Mouse (Mus musculus) frontal cortex, postnatal 10 days (tissue): ENCODE results near the gene Mboat7.

Experiments
- DNase-seq, 2 experiments: peaks; one replicate each; pipeline ENCODE4 v3.0.0; 2022; ENCODE audit warnings: low spot score in 2 of 2, mixed read lengths in 1 of 2

Mboat7 gene

DNA sequence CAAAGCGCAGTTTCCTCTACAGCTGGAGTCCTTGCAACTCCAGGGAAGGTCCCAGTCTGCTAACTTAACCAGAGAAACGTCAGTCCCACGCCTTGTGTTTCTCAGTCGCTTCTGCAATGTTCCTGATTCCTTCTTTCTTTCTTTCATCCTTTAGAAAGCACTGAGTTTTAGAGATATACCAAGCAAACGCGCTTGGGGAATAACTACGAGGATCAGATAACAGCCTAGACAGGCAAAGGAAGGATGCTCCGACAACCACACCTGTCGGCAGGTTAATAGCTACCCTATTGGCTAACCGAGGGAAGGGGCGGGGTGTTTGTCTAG lies 49.0 kb downstream of the Mboat7 start:
- no peak for DNase-seq

DNA sequence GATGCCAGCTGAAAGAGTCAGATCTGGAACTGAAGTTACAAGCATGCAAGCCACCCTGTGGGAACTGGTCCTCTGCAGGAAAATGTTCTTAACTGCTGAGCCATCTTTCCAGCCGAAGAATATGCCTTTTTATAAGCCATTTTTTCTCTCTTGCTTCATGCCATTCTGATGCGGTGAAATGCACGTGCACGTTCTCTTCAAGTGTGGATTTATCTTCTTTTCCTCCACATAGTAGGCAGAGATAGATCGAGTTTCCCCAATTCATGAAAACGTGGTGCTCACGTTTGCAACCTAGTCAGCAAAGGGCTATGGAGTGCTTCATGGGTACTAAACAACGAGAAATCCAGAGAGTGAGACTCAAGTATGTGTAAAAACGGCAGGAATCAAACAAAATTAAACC lies 49.5 kb downstream of the Mboat7 start:
- no peak for DNase-seq

DNA sequence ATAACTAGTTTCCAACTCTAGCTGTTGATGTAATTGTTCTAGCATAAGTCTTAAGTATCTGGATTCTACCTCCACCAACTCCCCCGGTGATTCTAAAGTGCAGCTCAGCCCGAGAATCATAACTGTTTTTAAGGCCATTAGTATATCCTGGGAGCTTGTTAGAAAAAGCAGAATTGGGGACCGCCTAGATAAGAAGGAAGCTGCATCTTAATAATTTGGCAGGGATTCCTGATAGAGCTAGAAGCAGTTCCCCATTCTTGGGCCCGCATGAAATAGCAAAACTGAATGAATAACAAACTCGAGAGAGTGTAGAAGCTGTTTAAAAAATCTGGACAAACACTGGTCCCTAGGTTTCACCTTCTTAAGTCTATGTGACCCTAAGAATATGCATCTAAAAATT lies 49.9 kb downstream of the Mboat7 start:
- DNase-seq, result no peak

- no peak for DNase-seq
These were observed 62.9 kb downstream of the Mboat7 start for GRCm38 (mm10) chr7:3630478-3630815.

DNA sequence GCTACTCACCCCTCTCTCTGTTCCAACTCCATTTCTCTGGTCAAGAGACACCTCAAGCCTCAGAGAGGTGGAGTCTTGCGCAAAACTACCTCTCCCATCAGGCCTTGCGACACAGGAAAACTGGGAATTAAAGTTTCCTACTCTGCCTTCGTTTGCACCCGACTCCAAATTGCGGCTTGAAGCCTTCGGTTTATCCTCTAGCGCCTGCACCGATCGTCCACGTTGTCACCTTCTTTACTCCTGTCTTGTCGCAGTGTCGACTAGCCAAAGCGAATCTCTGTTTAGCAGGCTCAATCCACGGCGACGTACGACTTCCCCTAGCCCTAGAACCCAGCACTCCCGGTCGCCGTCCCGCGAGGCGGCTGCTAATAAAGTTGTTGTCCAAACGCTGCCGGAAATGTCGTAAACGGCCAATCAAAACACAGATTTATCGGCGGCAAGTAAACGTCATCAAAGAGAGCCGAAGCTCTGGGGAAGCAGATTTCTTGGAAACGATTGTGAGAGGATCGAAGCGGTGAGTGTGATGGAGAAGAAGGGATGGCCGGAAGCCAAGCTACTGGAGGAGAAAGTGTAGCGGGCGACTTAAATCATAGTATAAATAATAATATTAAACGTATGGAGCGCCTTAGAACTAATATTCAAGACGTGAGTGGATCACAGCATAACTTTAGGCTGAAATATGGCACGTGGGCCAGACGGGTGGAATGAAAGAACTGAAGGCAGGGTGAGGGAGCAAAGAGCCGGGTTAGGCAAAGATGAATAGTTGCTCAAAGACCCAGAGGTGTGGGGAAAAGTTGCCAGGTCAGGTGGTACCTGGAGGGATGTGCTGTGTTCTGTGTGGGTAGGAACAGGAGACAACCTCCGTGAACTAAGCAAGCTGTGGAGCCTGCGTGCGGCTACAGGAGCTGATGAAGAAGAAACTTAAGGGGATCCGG lies 63.5 kb downstream of the Mboat7 start, which contains the start of the genes Tfpt and Prpf31:
Gene Tfpt (minus strand): TSS at position 387 of the 935 bp plus-strand sequence.
Gene Prpf31 (plus strand): TSS at position 443 of the 935 bp plus-strand sequence.
- DNase-seq, result peak; percentile 88 to 93

DNA sequence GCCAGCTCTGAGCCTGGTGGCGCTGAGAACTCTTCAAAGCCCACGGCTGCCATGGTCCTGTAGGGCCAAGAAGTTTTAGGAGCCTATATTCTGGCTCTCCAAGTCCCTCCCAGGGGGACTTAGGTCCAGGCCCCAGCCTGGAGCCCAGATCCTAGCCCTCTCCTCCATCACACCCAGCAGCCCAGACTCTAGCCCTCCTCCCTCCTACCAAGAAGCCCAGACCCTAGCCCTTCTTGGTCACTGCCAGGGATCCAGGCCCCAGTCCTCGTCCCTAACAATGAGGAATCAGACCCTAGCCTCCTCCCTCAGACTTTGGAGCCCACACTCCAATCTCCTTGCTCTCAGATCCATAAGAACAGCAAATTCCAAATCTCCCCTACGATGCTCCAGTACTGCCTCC lies 64.3 kb downstream of the Mboat7 start:
- DNase-seq, result no peak
